Mouse (Mus musculus) liver, embryonic 11.5 days (tissue): ENCODE measurements around the gene Ebf1. TPM values are rescaled to one million over a fixed set of nuclear protein-coding genes. Genes with fewer than 3 reads are reported as not detected.

ENCODE experiments used
- ATAC-seq: fragments of 200-750 bp; cut with Nextera tagmentation; replicated peaks from 2 replicates; pipeline ENCODE4 v1.8.0; 2017; ENCODE audit warnings: moderate number of reproducible peaks, mild to moderate bottlenecking, moderate TSS enrichment, moderate library complexity; ENCODE audit not compliant: low FRiP score
- DNase-seq: peaks from one replicate; pipeline ENCODE4 v3.0.0-alpha.2; 2017; ENCODE audit warnings: low spot score
- H3K27ac ChIP-seq: fragments of 300-500 bp; sonication (generic); 2 replicates; pipeline ENCODE4 v1.5.1; 2014; ENCODE audit warnings: mild to moderate bottlenecking, low read depth, low read length, control low read depth
- H3K27me3 ChIP-seq: fragments of 300-500 bp; sonication (generic); replicated peaks from 2 replicates; pipeline ENCODE4 v1.6.1; 2014; ENCODE audit warnings: low read length, mixed read lengths; ENCODE audit not compliant: control insufficient read depth, insufficient read depth
- H3K36me3 ChIP-seq: fragments of 300-500 bp; sonication (generic); 2 replicates; pipeline ENCODE4 v1.6.1; 2014; ENCODE audit warnings: mild to moderate bottlenecking, low read length, moderate library complexity, mixed read lengths; ENCODE audit not compliant: control insufficient read depth, insufficient read depth
- H3K4me1 ChIP-seq: fragments of 300-500 bp; sonication (generic); replicated peaks from 2 replicates; pipeline ENCODE4 v1.6.1; 2014; ENCODE audit warnings: low read length, mixed read lengths; ENCODE audit not compliant: control insufficient read depth, insufficient read depth
- H3K4me2 ChIP-seq: fragments of 300-500 bp; sonication (generic); 2 replicates; pipeline ENCODE4 v1.6.1; 2014; ENCODE audit warnings: mild to moderate bottlenecking, control low read depth, moderate library complexity
- H3K4me3 ChIP-seq: fragments of 300-500 bp; sonication (generic); 2 replicates; pipeline ENCODE4 v1.5.1; 2014; ENCODE audit warnings: low read depth, low read length, control low read depth
- H3K9ac ChIP-seq: fragments of 300-500 bp; sonication (generic); 2 replicates; pipeline ENCODE4 v1.6.1; 2014; ENCODE audit warnings: low read depth, low read length, control low read depth
- H3K9me3 ChIP-seq: fragments of 300-500 bp; sonication (generic); 2 replicates; pipeline ENCODE4 v1.6.1; 2016; ENCODE audit warnings: low read length, inconsistent platforms, mixed read lengths; ENCODE audit not compliant: control insufficient read depth
- WGBS: fragments of 180-500 bp; shearing (Covaris S2); extraction: QIAGEN DNeasy Blood & Tissue Kit; methylation state at CpG from one replicate; pipeline ENCODE4 v1.1.7; 2014; 5-methylcytosine and 5-hydroxymethylcytosine counted together
- polyA plus RNA-seq: library from polyadenylated mRNA; unstranded; fragments of >200 nt; fragmentation: Nextera tagmentation; extraction: Ambion mirVana; gene quantifications from 2 replicates; pipeline ENCODE4 v1.2.1, GENCODE M21; 2014

Gene Ebf1
- polyA plus RNA-seq, 1 experiment from 2014 or later, result 0.99 TPM

DNA sequence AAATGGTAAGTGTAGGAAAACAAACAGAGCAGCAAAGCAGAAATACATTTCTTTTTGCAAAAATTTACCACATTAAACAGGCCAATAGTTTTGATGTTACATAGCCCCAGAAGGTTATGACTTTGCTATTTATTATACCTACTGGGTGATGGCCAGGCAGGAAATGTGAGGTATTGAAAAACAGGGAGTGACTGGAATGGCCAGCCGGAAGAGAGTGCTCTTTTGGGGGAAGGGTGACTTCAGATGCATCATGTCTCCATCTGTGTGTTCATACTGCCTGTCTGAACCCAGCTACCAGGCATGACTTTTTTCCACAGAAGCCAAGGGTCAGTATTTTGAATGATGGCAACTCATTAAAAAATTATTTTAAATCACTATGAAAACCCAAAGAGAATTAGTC lies 84.7 kb downstream of the Ebf1 start:
- no peak overlapping the region for H3K4me2 ChIP-seq

DNA sequence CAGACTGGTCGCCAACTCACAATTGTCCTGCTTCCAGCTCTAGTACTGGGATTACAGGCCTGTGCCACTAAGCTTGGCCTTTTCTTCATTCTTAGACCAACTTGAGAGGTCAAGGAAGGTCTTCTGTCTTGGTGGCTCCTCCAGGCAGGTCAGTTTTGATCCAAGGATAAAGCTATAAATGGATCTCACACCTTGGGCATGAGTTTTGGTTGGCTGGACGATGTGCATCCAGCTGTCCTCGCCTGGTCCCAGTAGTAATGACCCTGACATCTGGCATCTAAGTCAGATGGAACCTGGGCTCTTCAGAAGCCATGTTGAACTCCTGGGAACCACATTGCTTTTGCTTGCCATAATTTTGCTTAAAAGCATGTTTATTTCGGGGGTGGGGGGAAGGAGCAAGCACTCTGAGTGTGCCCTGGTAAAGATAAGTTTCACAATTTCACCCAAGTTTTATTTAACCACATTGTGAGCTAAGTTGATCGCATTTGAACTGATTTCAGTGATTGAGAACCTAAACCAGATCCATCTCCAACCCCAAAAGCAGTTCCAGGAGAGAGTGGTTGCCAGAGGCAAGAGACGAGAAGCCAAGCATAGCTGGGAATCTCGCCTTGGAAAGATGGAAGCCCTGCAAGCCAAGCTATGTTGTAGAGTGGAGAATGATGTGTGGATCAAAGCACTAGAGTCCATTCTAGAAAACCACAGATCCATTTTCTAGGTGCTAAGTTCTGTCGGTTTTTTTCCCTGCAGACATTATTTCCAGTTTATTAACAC lies 85.8 kb downstream of the Ebf1 start:
- H3K27me3 ChIP-seq, result no peaks in the 10 kb centered on the region
- no peak overlapping the region for H3K27ac ChIP-seq
- no peak for ATAC-seq
- H3K36me3 ChIP-seq, result no peaks in the 10 kb centered on the region
- no peak overlapping the region for H3K9ac ChIP-seq
- no peaks in the 10 kb centered on the region for H3K4me1 ChIP-seq
- 79% methylated on average over 8 of the region's 8 CpGs for WGBS
- H3K9me3 ChIP-seq, result no peaks in the 10 kb centered on the region
- H3K4me3 ChIP-seq, result no peak overlapping the region
- no peak for DNase-seq
- no peak overlapping the region for H3K4me2 ChIP-seq

More for the DNA sequence above, 84.7 kb downstream of the Ebf1 start:
- Histone ChIP-seq H3K27ac (no peak overlapping the region), H3K9ac (no peak overlapping the region), H3K9me3 (no peaks in the 10 kb centered on the region), H3K36me3 (no peaks in the 10 kb centered on the region), H3K4me3 (no peak overlapping the region), H3K4me1 (no peaks in the 10 kb centered on the region), H3K27me3 (no peaks in the 10 kb centered on the region)
- 75% methylated on average over 1 of the region's 1 CpGs for WGBS
- ATAC-seq (no peak), DNase-seq (no peak)

DNA sequence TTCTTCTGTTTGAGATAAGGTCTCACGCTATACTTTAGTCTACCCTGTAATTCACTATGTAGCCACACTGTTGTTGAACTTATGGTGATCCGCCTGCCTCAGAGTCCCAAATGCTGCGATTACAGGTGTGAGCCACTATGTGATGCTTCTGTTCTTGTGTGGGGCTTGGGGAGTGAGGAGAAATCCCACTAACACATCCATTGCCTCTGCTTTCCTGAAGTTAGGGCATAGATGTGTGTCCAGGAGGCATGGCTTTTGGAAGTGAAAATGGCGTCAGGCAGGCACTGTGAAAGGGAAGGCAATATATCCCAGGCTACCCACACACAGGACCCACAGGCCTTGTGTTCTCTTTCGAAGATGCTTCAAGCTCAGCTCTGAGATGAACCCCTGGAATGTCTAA lies 86.8 kb downstream of the Ebf1 start:
- Histone ChIP-seq H3K9ac (no peak overlapping the region), H3K27ac (no peak overlapping the region), H3K4me1 (no peaks in the 10 kb centered on the region), H3K4me2 (no peak overlapping the region), H3K36me3 (no peaks in the 10 kb centered on the region), H3K4me3 (no peak overlapping the region), H3K27me3 (no peaks in the 10 kb centered on the region), H3K9me3 (no peaks in the 10 kb centered on the region)
- DNase-seq (no peak), ATAC-seq (no peak)
- 88% methylated on average over 5 of the region's 5 CpGs for WGBS

- Histone ChIP-seq H3K36me3 (no peaks in the 10 kb centered on the region), H3K4me3 (no peak overlapping the region), H3K9me3 (no peaks in the 10 kb centered on the region), H3K4me1 (no peaks in the 10 kb centered on the region), H3K27ac (no peak overlapping the region), H3K4me2 (no peak overlapping the region), H3K9ac (no peak overlapping the region), H3K27me3 (no peaks in the 10 kb centered on the region)
- DNase-seq, result no peak
- ATAC-seq, result no peak
- 93% methylated on average over 1 of the region's 1 CpGs for WGBS
Observed at GRCm38 (mm10) chr11:44705811-44706210, 88.7 kb downstream of the Ebf1 start.

DNA sequence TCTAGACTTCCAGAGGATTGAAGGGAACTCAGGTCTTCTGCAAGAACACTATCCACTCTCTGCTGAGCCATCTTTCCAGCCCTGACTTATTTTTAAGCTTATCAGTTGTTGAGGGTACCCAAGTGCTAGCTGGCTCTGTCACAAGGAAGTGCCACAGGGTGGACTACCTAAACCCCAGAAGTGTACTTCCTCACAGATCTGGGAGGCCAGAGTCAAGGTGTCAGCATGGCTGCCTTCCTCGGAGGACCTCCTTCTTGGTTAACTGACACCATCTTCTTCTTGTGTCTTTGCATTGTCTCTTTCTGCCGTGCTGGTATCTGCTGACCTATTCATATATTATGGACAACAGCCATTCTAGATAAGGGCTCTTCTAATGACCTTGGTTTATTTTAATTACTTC lies 89.3 kb downstream of the Ebf1 start:
- no peaks in the 10 kb centered on the region for H3K36me3 ChIP-seq
- H3K4me2 ChIP-seq, result no peak overlapping the region
- WGBS, result 56% methylated on average over 2 of the region's 2 CpGs
- H3K9ac ChIP-seq, result no peak overlapping the region
- no peak overlapping the region for H3K27ac ChIP-seq
- DNase-seq (no peak), ATAC-seq (no peak)
- no peaks in the 10 kb centered on the region for H3K9me3 ChIP-seq
- no peaks in the 10 kb centered on the region for H3K27me3 ChIP-seq
- no peak overlapping the region for H3K4me3 ChIP-seq
- H3K4me1 ChIP-seq, result no peaks in the 10 kb centered on the region

DNA sequence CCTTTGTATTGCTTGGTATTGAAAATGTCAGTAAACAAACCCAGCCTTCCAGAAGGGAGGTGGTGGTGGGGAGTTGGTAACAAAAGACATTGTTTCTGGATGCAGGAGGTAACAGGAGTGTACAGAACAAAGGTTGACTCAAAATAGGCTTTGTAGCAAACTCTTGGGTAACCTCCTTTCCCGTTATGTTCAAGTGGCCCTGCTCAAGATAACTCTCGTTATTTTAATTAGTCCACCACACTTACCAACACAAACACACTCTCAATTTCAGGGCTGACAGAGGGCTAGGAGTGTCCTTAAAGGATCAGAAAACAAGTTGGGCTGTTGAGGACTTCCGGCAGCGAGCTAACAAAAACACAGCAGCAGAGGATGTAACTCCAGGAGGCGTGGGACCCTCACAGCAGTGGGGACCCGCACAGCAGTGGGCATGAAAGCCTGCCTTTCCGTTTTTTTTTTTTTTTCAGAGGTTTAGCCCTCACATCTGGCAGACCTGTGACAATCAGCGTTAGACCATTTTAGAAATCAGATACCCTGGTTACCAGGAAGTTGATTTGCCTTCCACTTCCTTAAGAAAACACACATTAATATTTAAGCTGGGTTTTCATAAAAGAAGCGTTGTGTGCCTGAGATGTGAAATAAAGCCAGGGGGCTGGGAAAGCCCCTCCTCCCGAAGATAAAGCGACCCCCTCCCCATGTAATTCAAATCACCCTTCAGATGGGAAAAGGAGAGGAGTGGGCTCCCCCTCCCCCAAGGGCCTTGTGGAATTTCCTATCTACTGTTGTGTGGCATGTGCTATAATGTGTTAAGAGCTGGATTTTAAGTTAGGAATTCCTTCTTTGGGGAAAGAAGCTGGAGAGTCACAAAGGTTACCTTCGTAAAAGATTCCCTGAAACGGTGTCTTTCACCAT lies 90.5 kb downstream of the Ebf1 start:
- no peak overlapping the region for H3K4me3 ChIP-seq
- H3K9ac ChIP-seq, result no peak overlapping the region
- no peak for DNase-seq
- ATAC-seq, result no peak
- no peak overlapping the region for H3K27ac ChIP-seq
- no peaks in the 10 kb centered on the region for H3K27me3 ChIP-seq
- H3K4me2 ChIP-seq, result no peak overlapping the region
- H3K4me1 ChIP-seq, result no peaks in the 10 kb centered on the region
- no peaks in the 10 kb centered on the region for H3K9me3 ChIP-seq
- 23% methylated on average over 13 of the region's 13 CpGs for WGBS
- H3K36me3 ChIP-seq, result no peaks in the 10 kb centered on the region

GRCm38 (mm10) chr11:44708290-44708685 lies 91.2 kb downstream of the Ebf1 start:
- no peaks in the 10 kb centered on the region for H3K36me3 ChIP-seq
- H3K4me3 ChIP-seq, result no peak overlapping the region
- 63% methylated on average over 6 of the region's 6 CpGs for WGBS
- H3K27ac ChIP-seq, result no peak overlapping the region
- H3K4me2 ChIP-seq, result no peak overlapping the region
- ATAC-seq (no peak), DNase-seq (no peak)
- H3K4me1 ChIP-seq, result no peaks in the 10 kb centered on the region
- no peaks in the 10 kb centered on the region for H3K9me3 ChIP-seq
- H3K9ac ChIP-seq, result no peak overlapping the region
- no peaks in the 10 kb centered on the region for H3K27me3 ChIP-seq

- H3K9me3 ChIP-seq, result no peaks in the 10 kb centered on the region
- ATAC-seq, result no peak
Observed at GRCm38 (mm10) chr11:44709073-44709618, 92.0 kb downstream of the Ebf1 start.

More at GRCm38 (mm10) chr11:44709073-44709618, 92.0 kb downstream of the Ebf1 start:
- no peaks in the 10 kb centered on the region for H3K36me3 ChIP-seq
- no peak overlapping the region for H3K4me2 ChIP-seq
- no peaks in the 10 kb centered on the region for H3K4me1 ChIP-seq
- H3K4me3 ChIP-seq, result no peak overlapping the region
- H3K9ac ChIP-seq, result no peak overlapping the region
- DNase-seq, result no peak
- no peak overlapping the region for H3K27ac ChIP-seq
- no peaks in the 10 kb centered on the region for H3K27me3 ChIP-seq
